Mouse (Mus musculus): ENCODE results near the gene Btbd17.

The Btbd17 gene

GRCm38 (mm10) chr11:114802540-114803267 is 7.0 kb upstream of the Btbd17 start:
- DNase-seq, result no peak

GRCm38 (mm10) chr11:114801906-114802305 is 6.2 kb upstream of the Btbd17 start:
- no peak for DNase-seq

GRCm38 (mm10) chr11:114798624-114799023 is 2.9 kb upstream of the Btbd17 start, which contains the start of gene Gpr142:
TSS of gene Gpr142 (plus strand) at chr11:114798924.
- DNase-seq, result no peak

GRCm38 (mm10) chr11:114797981-114798380 is 2.2 kb upstream of the Btbd17 start:
- no peak for DNase-seq

- no peak for DNase-seq
Observed at GRCm38 (mm10) chr11:114797176-114797575, 1.4 kb upstream of the Btbd17 start.

- peak; percentile 93 for DNase-seq
Observed at GRCm38 (mm10) chr11:114795231-114795746, 456 bp downstream of the Btbd17 start.

GRCm38 (mm10) chr11:114794691-114795090 is 1.1 kb downstream of the Btbd17 start:
- no peak for DNase-seq

- no peak for DNase-seq
Observed at GRCm38 (mm10) chr11:114793868-114794545, 1.7 kb downstream of the Btbd17 start.

GRCm38 (mm10) chr11:114792931-114793494 is 2.7 kb downstream of the Btbd17 start:
- DNase-seq, result no peak

GRCm38 (mm10) chr11:114791891-114792411 is 3.8 kb downstream of the Btbd17 start:
- peak; percentile 62 for DNase-seq

- DNase-seq, result peak; percentile 40
Observed at GRCm38 (mm10) chr11:114791351-114791889, 4.3 kb downstream of the Btbd17 start.

GRCm38 (mm10) chr11:114790841-114791240 is 4.9 kb downstream of the Btbd17 start:
- DNase-seq, result no peak

GRCm38 (mm10) chr11:114790171-114790570 is 5.6 kb downstream of the Btbd17 start:
- no peak for DNase-seq

- DNase-seq, result no peak
Observed at GRCm38 (mm10) chr11:114789716-114790115, 6.0 kb downstream of the Btbd17 start.

- peak; percentile 88 for DNase-seq
Observed at GRCm38 (mm10) chr11:114789061-114789714, 6.6 kb downstream of the Btbd17 start.

GRCm38 (mm10) chr11:114787611-114788010 is 8.1 kb downstream of the Btbd17 start:
- DNase-seq, result no peak

GRCm38 (mm10) chr11:114786326-114786725 is 9.4 kb downstream of the Btbd17 start:
- DNase-seq, result peak; percentile 60

GRCm38 (mm10) chr11:114785892-114786291 is 9.9 kb downstream of the Btbd17 start:
- no peak for DNase-seq

GRCm38 (mm10) chr11:114780076-114780475 is 15.7 kb downstream of the Btbd17 start:
- no peak for DNase-seq

- no peak for DNase-seq
Observed at GRCm38 (mm10) chr11:114771896-114772295, 23.8 kb downstream of the Btbd17 start.

GRCm38 (mm10) chr11:114769911-114770310 is 25.8 kb downstream of the Btbd17 start:
- no peak for DNase-seq

Measured in right cerebral cortex, postnatal 14 days (tissue).